Mouse (Mus musculus): ENCODE measurements around the gene Mcoln1.

The Mcoln1 gene

GRCm38 (mm10) chr8:3500235-3501090 is at the start of gene Mcoln1:
Mcoln1 (plus strand) TSS chr8:3500457.
- peak; percentile 98 for DNase-seq (ENCODE audit: low spot score)

GRCm38 (mm10) chr8:3450670-3451069 is 49.6 kb upstream of the Mcoln1 start:
- DNase-seq (ENCODE audit: low spot score): peak; percentile 36

- no peak for DNase-seq (ENCODE audit: low spot score)
Measured at GRCm38 (mm10) chr8:3451992-3452391, 48.3 kb upstream of the Mcoln1 start.

GRCm38 (mm10) chr8:3463248-3463647 is 37.0 kb upstream of the Mcoln1 start:
- DNase-seq (ENCODE audit: low spot score): no peak

GRCm38 (mm10) chr8:3464309-3464708 is 35.9 kb upstream of the Mcoln1 start:
- peak; percentile 41 for DNase-seq (ENCODE audit: low spot score)

- DNase-seq (ENCODE audit: low spot score): peak; percentile 93
Measured at GRCm38 (mm10) chr8:3467006-3467885, 33.0 kb upstream of the Mcoln1 start, which contains the start of gene Pex11g. Pex11g (minus strand) TSS chr8:3467680.

GRCm38 (mm10) chr8:3467886-3468545 is 32.2 kb upstream of the Mcoln1 start:
- DNase-seq (ENCODE audit: low spot score): no peak

- no peak for DNase-seq (ENCODE audit: low spot score)
Measured at GRCm38 (mm10) chr8:3468838-3469237, 31.4 kb upstream of the Mcoln1 start.

GRCm38 (mm10) chr8:3470562-3470961 is 29.7 kb upstream of the Mcoln1 start, which contains the start of gene Tex45:
Tex45 (plus strand) TSS chr8:3470862.
- no peak for DNase-seq (ENCODE audit: low spot score)

- DNase-seq (ENCODE audit: low spot score): no peak
Measured at GRCm38 (mm10) chr8:3475715-3476429, 24.4 kb upstream of the Mcoln1 start.

GRCm38 (mm10) chr8:3480221-3480785 is 20.0 kb upstream of the Mcoln1 start:
- DNase-seq (ENCODE audit: low spot score): no peak

GRCm38 (mm10) chr8:3481605-3482004 is 18.7 kb upstream of the Mcoln1 start:
- DNase-seq (ENCODE audit: low spot score): no peak

GRCm38 (mm10) chr8:3482240-3482740 is 18.0 kb upstream of the Mcoln1 start:
- no peak for DNase-seq (ENCODE audit: low spot score)

GRCm38 (mm10) chr8:3483546-3483945 is 16.7 kb upstream of the Mcoln1 start:
- no peak for DNase-seq (ENCODE audit: low spot score)

- DNase-seq (ENCODE audit: low spot score): no peak
Measured at GRCm38 (mm10) chr8:3485192-3485591, 15.1 kb upstream of the Mcoln1 start.

- peak; percentile 73 for DNase-seq (ENCODE audit: low spot score)
Measured at GRCm38 (mm10) chr8:3492901-3493844, 7.1 kb upstream of the Mcoln1 start, which contains the start of gene Zfp358. Zfp358 (plus strand) TSS chr8:3493138.

- DNase-seq (ENCODE audit: low spot score): no peak
Measured at GRCm38 (mm10) chr8:3493845-3494208, 6.4 kb upstream of the Mcoln1 start.

- DNase-seq (ENCODE audit: low spot score): no peak
Measured at GRCm38 (mm10) chr8:3495578-3496427, 4.5 kb upstream of the Mcoln1 start.

- DNase-seq (ENCODE audit: low spot score): no peak
Measured at GRCm38 (mm10) chr8:3496428-3496748, 3.9 kb upstream of the Mcoln1 start.
